Comparison of ENCODE assay signal across 12 mouse cellular contexts in the genomic region with DNA sequence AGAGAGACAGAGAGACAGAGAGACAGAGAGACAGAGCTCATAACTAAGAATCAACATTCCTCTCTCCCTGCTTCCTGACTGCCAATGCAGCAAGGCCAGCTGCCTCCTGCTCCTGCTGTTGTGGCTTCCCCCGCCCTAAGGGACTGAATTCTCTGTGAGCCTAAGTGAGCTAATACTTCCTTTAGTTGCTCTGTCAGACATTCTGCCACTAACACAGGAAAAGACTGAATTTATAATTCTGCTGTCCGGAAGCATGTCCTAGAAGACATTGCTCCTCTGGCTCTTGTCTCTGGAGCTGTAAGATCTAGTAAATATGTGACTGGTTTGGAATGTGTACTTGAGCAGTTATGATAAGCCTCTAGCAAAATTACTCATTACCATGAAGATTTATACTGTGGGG.
DNase-seq lines count a peak whose midpoint lies in the region; ATAC-seq lines count a peak whose summit lies in the region.
"Had no signal": no experiment of that assay in that cellular context is flagged by ENCODE, and none has a peak within 500 bp of the region (broad histone marks: within the 10 kb centered on the region; RNA-seq: fewer than 3 reads in every experiment).

No protein-coding gene starts in this region.

- no peak overlapping the region for H3K9ac ChIP-seq in kidney, embryonic 14.5 days (ENCODE audit: low read depth, low read length)
- H3K9ac ChIP-seq in heart, embryonic 13.5 days, result no peak overlapping the region
- H3K9ac ChIP-seq in kidney, embryonic 16.5 days (replicated peaks; ENCODE audit: low read length), result no peak overlapping the region
- no peak overlapping the region for H3K9ac ChIP-seq in forebrain, embryonic 15.5 days (replicated peaks)
- H3K9ac ChIP-seq in forebrain, embryonic 12.5 days, result no peak overlapping the region
- H3K9ac ChIP-seq: embryonic facial prominence, embryonic 15.5 days; neural tube, embryonic 13.5 days had no signal

- H3K36me3 ChIP-seq in kidney, embryonic 14.5 days (ENCODE audit: control insufficient read depth, insufficient read depth, low read length), result no peaks in the 10 kb centered on the region
- no peaks in the 10 kb centered on the region for H3K36me3 ChIP-seq in heart, embryonic 13.5 days
- no peaks in the 10 kb centered on the region for H3K36me3 ChIP-seq in kidney, embryonic 16.5 days (ENCODE audit: insufficient read depth, low read length)
- no peaks in the 10 kb centered on the region for H3K36me3 ChIP-seq in macrophage (ENCODE audit: inconsistent target)
- no peaks in the 10 kb centered on the region for H3K36me3 ChIP-seq in forebrain, embryonic 15.5 days
- no peaks in the 10 kb centered on the region for H3K36me3 ChIP-seq in forebrain, embryonic 12.5 days (replicated peaks)
- H3K36me3 ChIP-seq: embryonic facial prominence, embryonic 15.5 days; neural tube, embryonic 13.5 days had no signal

- H3K4me3 ChIP-seq in kidney, embryonic 14.5 days (ENCODE audit: low read length), result no peak overlapping the region
- H3K4me3 ChIP-seq in heart, embryonic 13.5 days, result no peak overlapping the region
- H3K4me3 ChIP-seq in kidney, embryonic 16.5 days (ENCODE audit: low read length), result no peak overlapping the region
- no peak overlapping the region for H3K4me3 ChIP-seq in macrophage (ENCODE audit: inconsistent target)
- H3K4me3 ChIP-seq in forebrain, embryonic 15.5 days, result no peak overlapping the region
- H3K4me3 ChIP-seq in forebrain, embryonic 12.5 days (replicated peaks), result no peak overlapping the region
- H3K4me3 ChIP-seq: embryonic facial prominence, embryonic 15.5 days; neural tube, embryonic 13.5 days had no signal

- H3K27ac ChIP-seq in kidney, embryonic 14.5 days (ENCODE audit: low read depth, low read length), result no peak overlapping the region
- peak overlapping the region; percentile 20; the same call in 1 of the 2 replicates for H3K27ac ChIP-seq in heart, embryonic 13.5 days (replicated peaks)
- peak overlapping the region; percentile 72 for H3K27ac ChIP-seq in kidney, embryonic 16.5 days (ENCODE audit: low read length)
- peak overlapping the region; percentile 28 for H3K27ac ChIP-seq in macrophage
- no peak overlapping the region for H3K27ac ChIP-seq in forebrain, embryonic 15.5 days (replicated peaks)
- H3K27ac ChIP-seq in forebrain, embryonic 12.5 days, result no peak overlapping the region
- H3K27ac ChIP-seq: embryonic facial prominence, embryonic 15.5 days; neural tube, embryonic 13.5 days had no signal

- peak; percentile 55 for DNase-seq in kidney, adult 11 months
- DNase-seq in right cerebral cortex, postnatal 4 days, result no peak
- DNase-seq: cerebellum, adult 8-10 months had no signal

- no peaks in the 10 kb centered on the region for H3K79me2 ChIP-seq in macrophage (ENCODE audit: inconsistent target)

- no peak for ATAC-seq in kidney, embryonic 14.5 days (ENCODE audit: low FRiP score, low TSS enrichment)
- ATAC-seq in heart, embryonic 13.5 days (ENCODE audit: extremely low read depth, insufficient number of reproducible peaks, low FRiP score, low TSS enrichment), result no peak
- ATAC-seq in kidney, embryonic 16.5 days (ENCODE audit: low FRiP score, low TSS enrichment), result no peak; the same call in 1 of the 2 replicates
- no peak for ATAC-seq in forebrain, embryonic 15.5 days (replicated peaks)
- no peak for ATAC-seq in forebrain, embryonic 12.5 days (ENCODE audit: low FRiP score)

- no peaks in the 10 kb centered on the region for H3K27me3 ChIP-seq in kidney, embryonic 14.5 days (ENCODE audit: control insufficient read depth, insufficient read depth, low read length)
- H3K27me3 ChIP-seq in heart, embryonic 13.5 days (replicated peaks), result no peaks in the 10 kb centered on the region
- H3K27me3 ChIP-seq in kidney, embryonic 16.5 days (ENCODE audit: insufficient read depth, low read length), result no peaks in the 10 kb centered on the region
- no peaks in the 10 kb centered on the region for H3K27me3 ChIP-seq in forebrain, embryonic 15.5 days
- H3K27me3 ChIP-seq in forebrain, embryonic 12.5 days, result no peaks in the 10 kb centered on the region
- H3K27me3 ChIP-seq: embryonic facial prominence, embryonic 15.5 days; megakaryocyte, embryonic 14.5 days; neural tube, embryonic 13.5 days had no signal

- WGBS in kidney, embryonic 14.5 days, result 45% methylated on average over 2 of the region's 2 CpGs
- WGBS in heart, embryonic 13.5 days, result 44% methylated on average over 2 of the region's 2 CpGs
- 36% methylated on average over 2 of the region's 2 CpGs for WGBS in kidney, embryonic 16.5 days
- 30% methylated on average over 2 of the region's 2 CpGs for WGBS in macrophage (ENCODE audit: missing documents)
- 85% methylated on average over 2 of the region's 2 CpGs for WGBS in forebrain, embryonic 15.5 days
- WGBS in forebrain, embryonic 12.5 days, result 71% methylated on average over 2 of the region's 2 CpGs

- no peak overlapping the region for H3K4me2 ChIP-seq in kidney, embryonic 14.5 days (replicated peaks; ENCODE audit: low read depth, low read length)
- H3K4me2 ChIP-seq in heart, embryonic 13.5 days, result no peak overlapping the region
- no peak overlapping the region for H3K4me2 ChIP-seq in kidney, embryonic 16.5 days (replicated peaks; ENCODE audit: low read depth, low read length)
- H3K4me2 ChIP-seq in forebrain, embryonic 15.5 days (replicated peaks), result no peak overlapping the region
- no peak overlapping the region for H3K4me2 ChIP-seq in forebrain, embryonic 12.5 days
- H3K4me2 ChIP-seq: embryonic facial prominence, embryonic 15.5 days; neural tube, embryonic 13.5 days had no signal

- no peaks in the 10 kb centered on the region for H3K9me3 ChIP-seq in kidney, embryonic 14.5 days (ENCODE audit: control insufficient read depth, low read length)
- no peaks in the 10 kb centered on the region for H3K9me3 ChIP-seq in heart, embryonic 13.5 days
- no peaks in the 10 kb centered on the region for H3K9me3 ChIP-seq in kidney, embryonic 16.5 days (ENCODE audit: low read length)
- no peaks in the 10 kb centered on the region for H3K9me3 ChIP-seq in forebrain, embryonic 15.5 days
- H3K9me3 ChIP-seq in forebrain, embryonic 12.5 days, result no peaks in the 10 kb centered on the region
- H3K9me3 ChIP-seq: embryonic facial prominence, embryonic 15.5 days; megakaryocyte, embryonic 14.5 days; neural tube, embryonic 13.5 days had no signal

- H3K4me1 ChIP-seq in kidney, embryonic 14.5 days (ENCODE audit: control insufficient read depth, insufficient read depth, low read length), result no peaks in the 10 kb centered on the region
- H3K4me1 ChIP-seq in heart, embryonic 13.5 days, result peaks cover 5% of the 10 kb centered on the region
- H3K4me1 ChIP-seq in kidney, embryonic 16.5 days (ENCODE audit: insufficient read depth, low read length), result peaks cover 15% of the 10 kb centered on the region
- H3K4me1 ChIP-seq in forebrain, embryonic 15.5 days, result no peaks in the 10 kb centered on the region
- no peaks in the 10 kb centered on the region for H3K4me1 ChIP-seq in forebrain, embryonic 12.5 days
- H3K4me1 ChIP-seq: embryonic facial prominence, embryonic 15.5 days; neural tube, embryonic 13.5 days had no signal

Comparison
In these comparisons a context has a peak if more than half of its experiments do, and no peak if none do; other contexts are left out.
1. H3K27ac ChIP-seq: peak in heart, embryonic 13.5 days (single experiment), kidney, embryonic 16.5 days (single experiment) and macrophage (single experiment); none in kidney, embryonic 14.5 days (single experiment), forebrain, embryonic 15.5 days (single experiment) and forebrain, embryonic 12.5 days (single experiment).